Mouse (Mus musculus): Measurements from ENCODE around the gene Popdc2. TPM values are rescaled to one million over a fixed set of nuclear protein-coding genes. Genes with fewer than 3 reads are reported as not detected.

Gene Popdc2
- polyA plus RNA-seq, 1 experiment from 2014 or later, result 0.22 TPM

GRCm38 (mm10) chr16:38425799-38426198 lies 63.8 kb downstream of the Popdc2 start:
- H3K27ac ChIP-seq (replicated peaks), result no peak overlapping the region
- H3K4me2 ChIP-seq (replicated peaks), result no peak overlapping the region
- no peaks in the 10 kb centered on the region for H3K9me3 ChIP-seq
- no peaks in the 10 kb centered on the region for H3K27me3 ChIP-seq
- H3K9ac ChIP-seq (replicated peaks), result no peak overlapping the region
- no peak for ATAC-seq (replicated peaks)
- H3K4me3 ChIP-seq, result no peak overlapping the region
- no peaks in the 10 kb centered on the region for H3K36me3 ChIP-seq
- 84% methylated on average over 1 of the region's 1 CpGs for WGBS
- H3K4me1 ChIP-seq, result no peaks in the 10 kb centered on the region

Other genes with a start within 250 kb of the Popdc2 start
- not detected in 2 replicates for gene Nr1i2, start 67.4 kb upstream of the Popdc2 start, polyA plus RNA-seq (2015; fragmentation: Nextera tagmentation; extraction: Ambion mirVana)
- gene Maats1, start 20.1 kb upstream of the Popdc2 start, polyA plus RNA-seq (2015; fragmentation: Nextera tagmentation; extraction: Ambion mirVana), result 0.54 and 1.0 TPM in 2 replicates
- 102 and 113 TPM in 2 replicates for gene Cox17, start 15.2 kb upstream of the Popdc2 start, polyA plus RNA-seq (2015; fragmentation: Nextera tagmentation; extraction: Ambion mirVana)
- gene Gm21987, start 15.2 kb upstream of the Popdc2 start, polyA plus RNA-seq (2015; fragmentation: Nextera tagmentation; extraction: Ambion mirVana), result not detected in 2 replicates
- 0.34 and 0.41 TPM in 2 replicates for gene Pla1a, start 70.9 kb downstream of the Popdc2 start, polyA plus RNA-seq (2015; fragmentation: Nextera tagmentation; extraction: Ambion mirVana)
- 131 and 141 TPM in 2 replicates for gene Adprh, start 90.5 kb downstream of the Popdc2 start, polyA plus RNA-seq (2015; fragmentation: Nextera tagmentation; extraction: Ambion mirVana)
- gene Cd80, start 93.4 kb downstream of the Popdc2 start, polyA plus RNA-seq (2015; fragmentation: Nextera tagmentation; extraction: Ambion mirVana), result 0.55 and 0.59 TPM in 2 replicates
- 37.9 and 39.3 TPM in 2 replicates for gene Timmdc1, start 160.5 kb downstream of the Popdc2 start, polyA plus RNA-seq (2015; fragmentation: Nextera tagmentation; extraction: Ambion mirVana)
- gene Poglut1, start 188.0 kb downstream of the Popdc2 start, polyA plus RNA-seq (2015; fragmentation: Nextera tagmentation; extraction: Ambion mirVana), result 66.1 and 66.2 TPM in 2 replicates
- 38.4 and 41.5 TPM in 2 replicates for gene Tmem39a, start 196.5 kb downstream of the Popdc2 start, polyA plus RNA-seq (2015; fragmentation: Nextera tagmentation; extraction: Ambion mirVana)

Data from forebrain, embryonic 15.5 days (tissue).